Mouse (Mus musculus) spleen, adult 2 months (tissue): ENCODE results near the gene Neurl2.

Experiments used
- CTCF ChIP-seq: fragments of 200-500 bp; IDR thresholded peaks from 2 replicates; pipeline ENCODE4 v1.5.1; 2011; ENCODE audit warnings: mild to moderate bottlenecking, inconsistent platforms; ENCODE audit not compliant: insufficient read depth, insufficient read length, insufficient replicate concordance; ENCODE audit errors: extremely low read depth
- POLR2A ChIP-seq: fragments of 200-500 bp; IDR thresholded peaks from 2 replicates; pipeline ENCODE4 v1.6.1; 2011; ENCODE audit warnings: low read depth, low read length, inconsistent platforms

DNA sequence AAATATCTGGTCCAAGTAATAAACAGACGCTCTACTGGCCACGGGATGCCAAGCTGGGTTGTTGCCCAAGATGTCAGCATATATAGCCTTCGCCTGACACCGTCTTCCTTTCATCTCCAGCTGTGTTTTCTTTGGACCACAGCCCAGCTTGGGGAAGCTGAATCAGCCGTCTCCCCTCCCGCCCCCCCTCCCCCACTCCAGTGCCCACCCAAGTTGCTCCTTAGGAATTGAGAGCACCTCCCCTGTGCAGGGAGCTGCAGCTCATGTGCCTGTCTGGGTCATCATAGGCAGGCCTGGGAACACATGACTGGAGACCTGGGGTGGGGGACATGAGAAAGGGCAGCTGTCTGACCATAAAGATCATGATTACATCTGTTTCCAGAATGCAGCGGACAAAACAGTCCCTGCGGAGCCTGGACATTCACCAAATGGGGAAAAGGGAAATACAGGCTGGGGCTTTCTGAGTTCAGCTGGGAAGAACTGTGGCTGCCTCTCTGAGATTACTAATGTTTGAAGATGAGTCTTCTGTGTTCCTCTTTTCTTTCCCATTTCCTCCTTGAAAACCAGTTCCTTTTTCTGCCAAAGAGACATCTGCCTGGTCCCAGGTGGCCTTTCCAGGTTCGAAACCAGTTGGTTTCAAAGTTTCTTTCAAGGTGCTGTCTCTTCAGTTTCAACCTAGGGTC lies 29.1 kb upstream of the Neurl2 start:
- TF ChIP-seq POLR2A, result no peak
- no peak for TF ChIP-seq CTCF
